Mouse (Mus musculus) neural tube, embryonic 13.5 days (tissue): ENCODE data around the gene 0610010K14Rik. TPM values are rescaled to one million over a fixed set of nuclear protein-coding genes. Genes with fewer than 3 reads are reported as not detected.

Source experiments
- ATAC-seq: fragments of 200-750 bp; cut with Nextera tagmentation; 2 replicates; pipeline ENCODE4 v1.8.0; 2017; ENCODE audit warnings: low read depth, mild to moderate bottlenecking, moderate TSS enrichment, moderate library complexity
- H3K27ac ChIP-seq: fragments of 300-500 bp; sonication (generic); replicated peaks from 2 replicates; pipeline ENCODE4 v1.5.1; 2015; ENCODE audit warnings: moderate library complexity, mild to moderate bottlenecking, inconsistent platforms
- H3K27me3 ChIP-seq: fragments of 300-500 bp; sonication (generic); 2 replicates; pipeline ENCODE4 v1.6.1; 2015; ENCODE audit warnings: mild to moderate bottlenecking, inconsistent platforms
- H3K36me3 ChIP-seq: fragments of 300-500 bp; sonication (generic); 2 replicates; pipeline ENCODE4 v1.6.1; 2015; ENCODE audit warnings: mild to moderate bottlenecking, inconsistent platforms
- H3K4me1 ChIP-seq: fragments of 300-500 bp; sonication (generic); replicated peaks from 2 replicates; pipeline ENCODE4 v1.6.1; 2015; ENCODE audit warnings: inconsistent platforms
- H3K4me2 ChIP-seq: fragments of 300-500 bp; sonication (generic); 2 replicates; pipeline ENCODE4 v1.6.1; 2015; ENCODE audit warnings: inconsistent platforms, mild to moderate bottlenecking, moderate library complexity
- H3K4me3 ChIP-seq: fragments of 300-500 bp; sonication (generic); 2 replicates; pipeline ENCODE4 v1.5.1; 2015; ENCODE audit warnings: mild to moderate bottlenecking, inconsistent platforms
- H3K9ac ChIP-seq: fragments of 300-500 bp; sonication (generic); 2 replicates; pipeline ENCODE4 v1.6.1; 2015; ENCODE audit warnings: moderate library complexity, mild to moderate bottlenecking, inconsistent platforms
- H3K9me3 ChIP-seq: fragments of 300-500 bp; sonication (generic); 2 replicates; pipeline ENCODE4 v1.6.1; 2016; ENCODE audit warnings: inconsistent platforms
- WGBS: fragments of 180-500 bp; shearing (Covaris S2); methylation state at CpG from one replicate; pipeline ENCODE4 v1.1.7; 2015; 5-methylcytosine and 5-hydroxymethylcytosine counted together
- polyA plus RNA-seq: library from polyadenylated mRNA; unstranded; fragments of >200 nt; fragmentation: Nextera tagmentation; extraction: Ambion mirVana; gene quantifications from 2 replicates; pipeline ENCODE4 v1.2.1, GENCODE M21; 2015

The 0610010K14Rik gene
- polyA plus RNA-seq, 1 experiment from 2014 or later: 174 TPM

DNA sequence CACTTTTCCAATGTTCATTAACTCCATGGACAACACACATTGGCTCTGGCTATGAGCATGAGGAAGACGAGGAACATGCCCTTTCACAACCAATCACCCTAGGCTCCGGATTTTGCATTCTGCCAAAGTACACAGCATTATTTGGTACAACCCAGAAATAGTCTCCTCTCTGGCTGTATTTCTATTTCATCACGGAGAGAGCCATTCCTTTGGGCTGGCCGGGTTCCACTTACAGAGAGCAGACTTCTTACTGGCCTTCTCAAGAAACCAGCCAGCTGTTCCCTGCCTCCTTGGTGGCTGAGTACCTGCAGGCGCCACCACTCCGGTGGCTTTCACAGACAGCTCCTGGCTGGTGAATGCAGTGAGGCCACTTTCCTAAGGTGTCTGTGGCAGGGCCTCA is 25.3 kb downstream of the 0610010K14Rik start, which contains the start of gene Slc16a11:
TSS of gene Slc16a11 (plus strand) at position 330 of the 400 bp plus-strand sequence.
- no peak for ATAC-seq
- Histone ChIP-seq H3K27ac (no peak within 1 kb of the TSS), H3K36me3 (peaks cover 11% of the 10 kb centered on the region), H3K27me3 (peaks cover 65% of the 10 kb centered on the region), H3K9me3 (no peaks in the 10 kb centered on the region), H3K4me2 (peak within 1 kb of the TSS; percentile 61), H3K4me1 (peaks cover 21% of the 10 kb centered on the region), H3K4me3 (peak within 1 kb of the TSS; percentile 32), H3K9ac (peak within 1 kb of the TSS; percentile 55)
- WGBS: 63% methylated on average over 6 of the region's 6 CpGs

DNA sequence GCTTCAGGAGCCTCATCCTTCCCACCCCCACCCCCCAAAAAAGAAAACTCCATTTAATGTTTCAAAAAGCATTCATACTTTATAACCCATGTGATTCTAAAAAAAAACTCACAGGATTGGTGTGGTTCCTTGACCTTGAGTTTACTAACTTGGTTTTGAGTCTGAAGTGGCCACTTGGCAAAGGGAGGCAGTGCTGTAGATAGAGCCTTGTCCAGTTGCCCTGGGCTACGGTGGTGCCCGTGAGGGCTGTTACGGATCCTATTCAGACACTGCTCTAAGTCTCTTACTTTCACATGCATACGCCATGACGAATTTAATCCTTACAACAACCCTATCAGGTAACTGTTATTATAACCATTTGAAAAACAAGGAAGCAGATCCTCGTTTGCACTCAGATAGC is 25.7 kb downstream of the 0610010K14Rik start:
- no peak overlapping the region for H3K4me2 ChIP-seq
- no peak overlapping the region for H3K27ac ChIP-seq
- no peaks in the 10 kb centered on the region for H3K9me3 ChIP-seq
- 81% methylated on average over 6 of the region's 6 CpGs for WGBS
- ATAC-seq: no peak
- peaks cover 6% of the 10 kb centered on the region for H3K36me3 ChIP-seq
- H3K4me3 ChIP-seq: no peak overlapping the region
- H3K27me3 ChIP-seq: peaks cover 60% of the 10 kb centered on the region
- H3K9ac ChIP-seq: no peak overlapping the region
- H3K4me1 ChIP-seq: peaks cover 21% of the 10 kb centered on the region

- peaks cover 47% of the 10 kb centered on the region for H3K27me3 ChIP-seq
- 83% methylated on average over 2 of the region's 2 CpGs for WGBS
Measured at GRCm38 (mm10) chr11:70210681-70211080, 27.0 kb downstream of the 0610010K14Rik start.

GRCm38 (mm10) chr11:70208778-70209388 is 28.8 kb downstream of the 0610010K14Rik start:
- Histone ChIP-seq H3K9ac (no peak overlapping the region), H3K9me3 (no peaks in the 10 kb centered on the region), H3K27ac (no peak overlapping the region), H3K36me3 (no peaks in the 10 kb centered on the region), H3K4me3 (no peak overlapping the region), H3K4me1 (peaks cover 4% of the 10 kb centered on the region), H3K4me2 (no peak overlapping the region), H3K27me3 (peaks cover 29% of the 10 kb centered on the region)
- WGBS: 79% methylated on average over 5 of the region's 5 CpGs
- no peak for ATAC-seq

More at GRCm38 (mm10) chr11:70210681-70211080, 27.0 kb downstream of the 0610010K14Rik start:
- Histone ChIP-seq H3K4me2 (no peak overlapping the region), H3K9me3 (no peaks in the 10 kb centered on the region), H3K27ac (no peak overlapping the region), H3K4me1 (peaks cover 21% of the 10 kb centered on the region), H3K36me3 (no peaks in the 10 kb centered on the region), H3K4me3 (no peak overlapping the region), H3K9ac (no peak overlapping the region)
- ATAC-seq: no peak

GRCm38 (mm10) chr11:70207283-70207682 is 30.4 kb downstream of the 0610010K14Rik start:
- no peak overlapping the region for H3K9ac ChIP-seq
- 82% methylated on average over 7 of the region's 7 CpGs for WGBS
- H3K27me3 ChIP-seq: peaks cover 15% of the 10 kb centered on the region
- no peak overlapping the region for H3K4me2 ChIP-seq
- H3K9me3 ChIP-seq: no peaks in the 10 kb centered on the region
- ATAC-seq: no peak
- no peaks in the 10 kb centered on the region for H3K36me3 ChIP-seq
- H3K4me3 ChIP-seq: no peak overlapping the region
- no peak overlapping the region for H3K27ac ChIP-seq
- H3K4me1 ChIP-seq: no peaks in the 10 kb centered on the region

GRCm38 (mm10) chr11:70206801-70207200 is 30.9 kb downstream of the 0610010K14Rik start:
- Histone ChIP-seq H3K4me1 (no peaks in the 10 kb centered on the region), H3K4me2 (no peak overlapping the region), H3K27ac (no peak overlapping the region), H3K4me3 (no peak overlapping the region), H3K9me3 (no peaks in the 10 kb centered on the region), H3K9ac (no peak overlapping the region), H3K27me3 (peaks cover 10% of the 10 kb centered on the region), H3K36me3 (no peaks in the 10 kb centered on the region)
- no peak for ATAC-seq
- 84% methylated on average over 2 of the region's 2 CpGs for WGBS

- no peak overlapping the region for H3K27ac ChIP-seq
- H3K4me1 ChIP-seq: no peaks in the 10 kb centered on the region
- no peaks in the 10 kb centered on the region for H3K9me3 ChIP-seq
- H3K4me2 ChIP-seq: no peak overlapping the region
- WGBS: 35% methylated on average over 5 of the region's 5 CpGs
- no peak for ATAC-seq
- H3K4me3 ChIP-seq: no peak overlapping the region
- H3K27me3 ChIP-seq: no peaks in the 10 kb centered on the region
- H3K9ac ChIP-seq: no peak overlapping the region
- no peaks in the 10 kb centered on the region for H3K36me3 ChIP-seq
Measured at GRCm38 (mm10) chr11:70201691-70202090, 36.0 kb downstream of the 0610010K14Rik start.

DNA sequence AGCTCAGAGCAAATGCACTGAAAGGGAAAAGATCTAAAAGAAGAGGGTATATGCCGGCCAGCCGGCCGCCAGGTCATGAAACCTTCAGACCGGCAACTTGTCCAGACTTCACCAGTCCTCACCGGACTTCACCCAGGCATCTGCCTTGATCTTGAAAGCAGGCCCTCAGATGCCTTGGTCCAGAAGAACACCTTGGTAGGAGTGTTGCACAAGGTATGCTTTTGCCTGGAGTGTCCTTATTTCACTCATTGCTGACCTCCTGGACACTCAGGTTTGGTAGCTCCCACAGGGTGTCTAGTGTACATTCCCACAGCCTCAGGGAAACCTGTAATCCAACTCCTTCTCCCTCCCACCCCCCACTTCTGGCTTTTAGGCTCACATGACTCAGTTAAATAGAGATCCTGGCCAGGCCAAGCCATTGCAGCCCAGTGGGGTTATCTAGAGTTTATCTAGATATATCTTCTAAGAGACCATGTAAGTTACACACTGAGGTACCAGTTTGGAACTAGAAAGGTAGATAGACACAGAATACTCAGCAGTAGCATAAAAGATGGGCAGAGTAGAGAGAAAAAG is 37.6 kb downstream of the 0610010K14Rik start:
- WGBS: 90% methylated on average over 5 of the region's 5 CpGs
- Histone ChIP-seq H3K27ac (no peak overlapping the region), H3K4me2 (no peak overlapping the region), H3K9me3 (no peaks in the 10 kb centered on the region), H3K4me1 (no peaks in the 10 kb centered on the region), H3K9ac (no peak overlapping the region), H3K36me3 (no peaks in the 10 kb centered on the region), H3K27me3 (no peaks in the 10 kb centered on the region), H3K4me3 (no peak overlapping the region)
- no peak for ATAC-seq

DNA sequence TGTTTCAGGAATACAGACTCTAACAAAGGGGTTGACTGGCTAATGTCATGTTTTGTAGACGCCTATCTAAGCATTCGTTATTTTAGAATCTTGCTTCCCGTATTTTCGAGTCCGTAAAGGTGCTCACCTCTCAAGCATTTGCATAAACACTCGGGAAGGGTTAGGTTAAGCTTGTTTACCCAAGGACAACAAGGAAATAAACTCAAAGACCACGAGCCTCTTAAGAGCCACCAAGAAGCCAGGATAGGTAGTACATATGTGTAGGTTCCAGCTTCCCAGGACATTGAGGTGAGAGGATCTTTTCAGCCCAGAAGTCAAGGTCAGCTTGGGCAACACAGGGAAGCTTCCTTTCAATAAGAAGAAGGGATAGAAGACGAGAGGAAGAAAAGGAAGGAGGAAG is 38.6 kb downstream of the 0610010K14Rik start:
- no peak overlapping the region for H3K4me2 ChIP-seq
- no peak overlapping the region for H3K4me3 ChIP-seq
- H3K9ac ChIP-seq: no peak overlapping the region
- no peaks in the 10 kb centered on the region for H3K27me3 ChIP-seq
- no peaks in the 10 kb centered on the region for H3K9me3 ChIP-seq
- ATAC-seq: no peak
- no peak overlapping the region for H3K27ac ChIP-seq
- H3K36me3 ChIP-seq: no peaks in the 10 kb centered on the region
- WGBS: 83% methylated on average over 8 of the region's 8 CpGs
- H3K4me1 ChIP-seq: no peaks in the 10 kb centered on the region

GRCm38 (mm10) chr11:70198332-70198731 is 39.4 kb downstream of the 0610010K14Rik start:
- 85% methylated on average over 3 of the region's 3 CpGs for WGBS
- no peaks in the 10 kb centered on the region for H3K4me1 ChIP-seq
- ATAC-seq: no peak
- no peak overlapping the region for H3K9ac ChIP-seq
- no peaks in the 10 kb centered on the region for H3K9me3 ChIP-seq
- no peaks in the 10 kb centered on the region for H3K27me3 ChIP-seq
- no peak overlapping the region for H3K4me2 ChIP-seq
- H3K27ac ChIP-seq: no peak overlapping the region
- no peaks in the 10 kb centered on the region for H3K36me3 ChIP-seq
- H3K4me3 ChIP-seq: no peak overlapping the region

- Histone ChIP-seq H3K9me3 (no peaks in the 10 kb centered on the region), H3K36me3 (no peaks in the 10 kb centered on the region), H3K9ac (no peak overlapping the region), H3K4me1 (no peaks in the 10 kb centered on the region), H3K27ac (no peak overlapping the region), H3K4me2 (no peak overlapping the region), H3K4me3 (no peak overlapping the region), H3K27me3 (no peaks in the 10 kb centered on the region)
- WGBS: 61% methylated on average over 11 of the region's 11 CpGs
- no peak for ATAC-seq
Measured at GRCm38 (mm10) chr11:70193354-70194285, 44.1 kb downstream of the 0610010K14Rik start.

DNA sequence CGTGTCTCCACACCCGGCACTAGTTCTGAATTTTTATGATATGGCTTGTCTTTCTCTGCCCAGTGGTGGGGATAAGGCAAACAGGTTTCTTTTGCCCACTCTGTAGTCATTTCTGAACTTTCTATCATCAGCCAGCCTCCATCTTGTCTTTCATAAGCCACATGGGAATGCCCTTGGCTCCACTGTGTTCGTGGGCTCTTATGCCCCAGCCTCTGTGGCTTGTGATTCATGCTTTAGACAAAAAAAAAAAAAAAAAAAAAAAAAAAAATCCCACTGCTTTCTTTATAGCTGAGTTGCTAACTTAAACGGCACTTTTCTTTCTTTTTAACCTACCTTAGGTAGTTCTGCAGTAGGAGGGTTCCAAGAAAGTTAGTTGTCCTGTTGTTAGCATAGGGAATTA is 45.6 kb downstream of the 0610010K14Rik start:
- Histone ChIP-seq H3K9ac (no peak overlapping the region), H3K4me3 (no peak overlapping the region), H3K4me2 (no peak overlapping the region), H3K36me3 (no peaks in the 10 kb centered on the region), H3K9me3 (no peaks in the 10 kb centered on the region), H3K4me1 (no peaks in the 10 kb centered on the region), H3K27ac (no peak overlapping the region), H3K27me3 (no peaks in the 10 kb centered on the region)
- WGBS: 74% methylated on average over 4 of the region's 4 CpGs
- no peak for ATAC-seq
